Mouse (Mus musculus) erythroblast, embryonic 14.5 days (primary cell): ENCODE data around the gene Tns3.

Experiments used
- GATA1 ChIP-seq: IDR thresholded peaks from 2 replicates; pipeline ENCODE4 v1.6.1; 2012; ENCODE audit warnings: low read length, inconsistent platforms, mixed read lengths
- TAL1 ChIP-seq: IDR thresholded peaks from 3 replicates; pipeline ENCODE4 v1.6.1; 2012; ENCODE audit warnings: low read length, inconsistent platforms, mixed read lengths

DNA sequence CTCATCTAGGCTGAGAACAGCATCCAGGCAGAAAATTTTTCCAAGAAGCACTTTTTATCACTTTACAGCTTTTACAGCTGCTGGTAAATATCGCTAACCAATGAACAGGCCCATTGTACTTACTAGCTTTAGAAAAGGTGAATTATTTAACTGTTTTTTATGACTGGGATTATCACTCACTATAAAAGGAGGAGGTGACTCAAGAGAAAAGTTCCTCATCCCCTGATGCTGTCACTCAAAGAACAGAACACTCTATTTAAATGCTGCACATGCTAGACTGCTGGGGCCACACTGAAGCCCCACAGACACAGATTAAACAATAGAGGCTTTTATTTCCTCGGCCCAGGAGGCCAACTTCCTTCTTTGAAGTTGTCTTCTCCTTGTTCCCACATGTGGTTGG, 80.0 kb downstream of the Tns3 start:
- TF ChIP-seq GATA1: no peak
- no peak for TF ChIP-seq TAL1
